Mouse (Mus musculus) E14TG2a.4 (cell line): Measurements from ENCODE around the gene Dok3.

Experiments used
- CTCF ChIP-seq: conservative IDR thresholded peaks from 2 replicates; pipeline ENCODE4 v1.5.1; 2014; ENCODE audit warnings: low read length
- NANOG ChIP-seq: IDR thresholded peaks from 2 replicates; pipeline ENCODE4 v1.6.1; 2014; ENCODE audit warnings: borderline replicate concordance, low read length, mixed read lengths

GRCm38 (mm10) chr13:55477492-55477891 lies 51.6 kb downstream of the Dok3 start:
- TF ChIP-seq NANOG (no peak), CTCF (no peak)
